Mouse (Mus musculus) kidney, adult 10 weeks (tissue): Measurements from ENCODE around the gene Smc1b. TPM values are rescaled to one million over a fixed set of nuclear protein-coding genes. Genes with fewer than 3 reads are reported as not detected.

Experiments used
- polyA plus RNA-seq: library from polyadenylated mRNA; stranded (reverse); fragments of 350-450 nt; fragmentation: Illumina TruSeq; extraction: RNeasy Lipid Tissue Mini Kit (QIAGEN cat#74804); gene quantifications from one replicate; pipeline ENCODE4 v1.2.3, GENCODE M21; 2014; ENCODE audit warnings: low read depth, low replicate concordance

Smc1b gene
- polyA plus RNA-seq = 0.12 TPM

GRCm38 (mm10) chr15:85131275-85132192 is at the start of gene Smc1b, which contains the start of gene Ribc2:
TSS of gene Smc1b (minus strand) at chr15:85131964.
TSS of gene Ribc2 (plus strand) at chr15:85132078.

DNA sequence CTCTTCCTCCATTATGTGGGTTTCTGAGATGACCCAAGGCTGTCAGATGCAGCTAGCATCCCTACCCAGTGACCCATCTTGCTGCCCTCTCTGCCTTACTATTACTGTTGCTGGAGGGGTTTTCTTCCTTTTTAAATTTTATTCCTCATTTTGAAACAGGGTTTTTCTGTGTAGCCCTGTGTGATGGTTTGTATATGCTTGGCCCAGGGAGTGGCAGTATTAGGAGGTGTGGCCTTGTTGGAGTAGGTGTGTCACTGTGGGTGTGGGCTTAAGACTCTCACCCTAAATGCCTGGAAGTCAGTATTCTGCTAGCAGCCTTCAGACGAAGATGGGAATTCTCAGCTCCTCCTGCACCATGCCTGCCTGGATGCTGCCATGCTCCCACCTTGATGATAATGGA is 103.1 kb downstream of the Smc1b start, which contains the start of gene Fam118a:
Fam118a (plus strand) TSS at position 301 of the 400 bp plus-strand sequence.

GRCm38 (mm10) chr15:85016951-85017664 is 114.7 kb downstream of the Smc1b start, which contains the start of gene Upk3a:
TSS of gene Upk3a (plus strand) at chr15:85017141.

Other genes starting within 250 kb of the Smc1b start
- gene Gm29666, start 211.9 kb downstream of the Smc1b start, polyA plus RNA-seq = 0.28 TPM
- gene Nup50, start 208.6 kb downstream of the Smc1b start, polyA plus RNA-seq = 14.8 TPM
- 10.9 TPM for gene 5031439G07Rik, start 143.4 kb downstream of the Smc1b start, polyA plus RNA-seq
- not detected for gene Upk3a, start 114.8 kb downstream of the Smc1b start, polyA plus RNA-seq
- 9.3 TPM for gene Fam118a, start 103.0 kb downstream of the Smc1b start, polyA plus RNA-seq
- not detected for gene Ribc2, start 114 bp upstream of the Smc1b start, polyA plus RNA-seq
- 2.0 TPM for gene Fbln1, start 74.0 kb upstream of the Smc1b start, polyA plus RNA-seq
- 121 TPM for gene Atxn10, start 204.3 kb upstream of the Smc1b start, polyA plus RNA-seq